Mouse (Mus musculus) limb, embryonic 10.5 days (tissue): ENCODE measurements at regions not wholly inside any gene's neighbourhood (a gene's known extent, or its start where the extent isn't known, plus 50 kb on each side); places are given as distances from the start of the nearest gene placed in this dataset.

Experiments
- DNase-seq: peaks from one replicate; pipeline ENCODE4 v3.0.0-alpha.2; 2017; ENCODE audit warnings: low spot score
- H3K27ac ChIP-seq: fragments of 300-500 bp; sonication (generic); 2 replicates; pipeline ENCODE4 v1.5.1; 2016; ENCODE audit warnings: mild to moderate bottlenecking
- H3K27me3 ChIP-seq: fragments of 300-500 bp; sonication (generic); 2 replicates; pipeline ENCODE4 v1.6.1; 2016; ENCODE audit warnings: low read depth, mild to moderate bottlenecking; ENCODE audit not compliant: poor library complexity, severe bottlenecking
- H3K36me3 ChIP-seq: fragments of 300-500 bp; sonication (generic); 2 replicates; pipeline ENCODE4 v1.6.1; 2016; ENCODE audit warnings: mild to moderate bottlenecking, moderate library complexity
- H3K4me1 ChIP-seq: fragments of 300-500 bp; sonication (generic); 2 replicates; pipeline ENCODE4 v1.6.1; 2016
- H3K4me3 ChIP-seq: fragments of 300-500 bp; sonication (generic); 2 replicates; pipeline ENCODE4 v1.5.1; 2016; ENCODE audit warnings: mild to moderate bottlenecking, moderate library complexity
- H3K9me3 ChIP-seq: fragments of 300-500 bp; sonication (generic); replicated peaks from 2 replicates; pipeline ENCODE4 v1.6.1; 2016; ENCODE audit warnings: mild to moderate bottlenecking
- WGBS: fragments of 180-500 bp; shearing (Covaris S2); methylation state at CpG from one replicate; pipeline ENCODE4 v1.1.7; 2016; 5-methylcytosine and 5-hydroxymethylcytosine counted together

GRCm38 (mm10) chr16:51719637-51720036 is 311.4 kb upstream of the Cblb start:
- Histone ChIP-seq H3K36me3 (no peaks in the 10 kb centered on the region), H3K4me1 (no peaks in the 10 kb centered on the region), H3K27ac (no peak overlapping the region), H3K27me3 (no peaks in the 10 kb centered on the region), H3K4me3 (no peak overlapping the region), H3K9me3 (no peaks in the 10 kb centered on the region)
- no peak for DNase-seq
- 81% methylated on average over 2 of the region's 2 CpGs for WGBS

- no peak for DNase-seq
- H3K27ac ChIP-seq: no peak overlapping the region
- H3K36me3 ChIP-seq: no peaks in the 10 kb centered on the region
- no peaks in the 10 kb centered on the region for H3K27me3 ChIP-seq
- H3K9me3 ChIP-seq: no peaks in the 10 kb centered on the region
- 51% methylated on average over 4 of the region's 4 CpGs for WGBS
- H3K4me1 ChIP-seq: no peaks in the 10 kb centered on the region
- H3K4me3 ChIP-seq: no peak overlapping the region
Observed at GRCm38 (mm10) chr16:51722682-51723081, 308.3 kb upstream of the Cblb start.

- 96% methylated on average over 2 of the region's 2 CpGs for WGBS
Observed at GRCm38 (mm10) chr16:51741875-51742274, 289.1 kb upstream of the Cblb start.

GRCm38 (mm10) chr16:51751878-51752277 is 279.1 kb upstream of the Cblb start:
- H3K9me3 ChIP-seq: no peaks in the 10 kb centered on the region
- no peak overlapping the region for H3K27ac ChIP-seq
- no peak for DNase-seq
- WGBS: 76% methylated on average over 7 of the region's 7 CpGs
- no peak overlapping the region for H3K4me3 ChIP-seq
- H3K4me1 ChIP-seq: no peaks in the 10 kb centered on the region
- no peaks in the 10 kb centered on the region for H3K36me3 ChIP-seq
- no peaks in the 10 kb centered on the region for H3K27me3 ChIP-seq

More at GRCm38 (mm10) chr16:51741875-51742274, 289.1 kb upstream of the Cblb start:
- H3K4me3 ChIP-seq: no peak overlapping the region
- no peaks in the 10 kb centered on the region for H3K4me1 ChIP-seq
- H3K9me3 ChIP-seq: no peaks in the 10 kb centered on the region
- H3K27me3 ChIP-seq: no peaks in the 10 kb centered on the region
- H3K27ac ChIP-seq: no peak overlapping the region
- no peaks in the 10 kb centered on the region for H3K36me3 ChIP-seq
- no peak for DNase-seq

- DNase-seq: no peak
- H3K4me3 ChIP-seq: no peak overlapping the region
- no peaks in the 10 kb centered on the region for H3K27me3 ChIP-seq
- H3K4me1 ChIP-seq: peaks cover 10% of the 10 kb centered on the region
- H3K36me3 ChIP-seq: no peaks in the 10 kb centered on the region
- H3K9me3 ChIP-seq: no peaks in the 10 kb centered on the region
- 71% methylated on average over 9 of the region's 9 CpGs for WGBS
- H3K27ac ChIP-seq: no peak overlapping the region
Observed at GRCm38 (mm10) chr16:51758361-51759227, 272.4 kb upstream of the Cblb start.

GRCm38 (mm10) chr16:51759228-51759647 is 271.8 kb upstream of the Cblb start:
- Histone ChIP-seq H3K27ac (no peak overlapping the region), H3K36me3 (no peaks in the 10 kb centered on the region), H3K4me1 (peaks cover 10% of the 10 kb centered on the region), H3K4me3 (no peak overlapping the region), H3K9me3 (no peaks in the 10 kb centered on the region), H3K27me3 (no peaks in the 10 kb centered on the region)
- DNase-seq: no peak
- 69% methylated on average over 4 of the region's 4 CpGs for WGBS

GRCm38 (mm10) chr16:51767556-51767955 is 263.5 kb upstream of the Cblb start:
- 60% methylated on average over 3 of the region's 3 CpGs for WGBS
- no peaks in the 10 kb centered on the region for H3K4me1 ChIP-seq
- no peaks in the 10 kb centered on the region for H3K27me3 ChIP-seq
- H3K27ac ChIP-seq: no peak overlapping the region
- no peak for DNase-seq
- no peaks in the 10 kb centered on the region for H3K36me3 ChIP-seq
- no peaks in the 10 kb centered on the region for H3K9me3 ChIP-seq
- H3K4me3 ChIP-seq: no peak overlapping the region

GRCm38 (mm10) chr16:51778920-51779319 is 252.1 kb upstream of the Cblb start:
- no peaks in the 10 kb centered on the region for H3K36me3 ChIP-seq
- H3K27me3 ChIP-seq: no peaks in the 10 kb centered on the region
- 62% methylated on average over 2 of the region's 2 CpGs for WGBS
- H3K27ac ChIP-seq: no peak overlapping the region
- no peaks in the 10 kb centered on the region for H3K4me1 ChIP-seq
- no peaks in the 10 kb centered on the region for H3K9me3 ChIP-seq
- DNase-seq: no peak
- H3K4me3 ChIP-seq: no peak overlapping the region

- WGBS: 95% methylated on average over 3 of the region's 3 CpGs
- Histone ChIP-seq H3K4me3 (no peak overlapping the region), H3K27me3 (no peaks in the 10 kb centered on the region), H3K9me3 (no peaks in the 10 kb centered on the region), H3K36me3 (no peaks in the 10 kb centered on the region), H3K4me1 (no peaks in the 10 kb centered on the region), H3K27ac (no peak overlapping the region)
- no peak for DNase-seq
Observed at GRCm38 (mm10) chr16:51795003-51795402, 236.0 kb upstream of the Cblb start.

- no peak overlapping the region for H3K4me3 ChIP-seq
- WGBS: 92% methylated on average over 6 of the region's 6 CpGs
- no peak overlapping the region for H3K27ac ChIP-seq
- no peaks in the 10 kb centered on the region for H3K27me3 ChIP-seq
- no peaks in the 10 kb centered on the region for H3K9me3 ChIP-seq
- H3K4me1 ChIP-seq: no peaks in the 10 kb centered on the region
- DNase-seq: no peak
- no peaks in the 10 kb centered on the region for H3K36me3 ChIP-seq
Observed at GRCm38 (mm10) chr16:51807323-51807722, 223.7 kb upstream of the Cblb start.

GRCm38 (mm10) chr16:51809120-51809519 is 221.9 kb upstream of the Cblb start:
- DNase-seq: no peak
- H3K27ac ChIP-seq: no peak overlapping the region

GRCm38 (mm10) chr16:51811073-51811472 is 220.0 kb upstream of the Cblb start:
- no peak for DNase-seq
- no peak overlapping the region for H3K4me3 ChIP-seq
- H3K9me3 ChIP-seq: no peaks in the 10 kb centered on the region
- no peaks in the 10 kb centered on the region for H3K4me1 ChIP-seq
- H3K36me3 ChIP-seq: no peaks in the 10 kb centered on the region
- WGBS: 97% methylated on average over 1 of the region's 1 CpGs
- H3K27ac ChIP-seq: no peak overlapping the region
- no peaks in the 10 kb centered on the region for H3K27me3 ChIP-seq

More at GRCm38 (mm10) chr16:51809120-51809519, 221.9 kb upstream of the Cblb start:
- 87% methylated on average over 2 of the region's 2 CpGs for WGBS
- Histone ChIP-seq H3K36me3 (no peaks in the 10 kb centered on the region), H3K27me3 (no peaks in the 10 kb centered on the region), H3K9me3 (no peaks in the 10 kb centered on the region), H3K4me3 (no peak overlapping the region), H3K4me1 (no peaks in the 10 kb centered on the region)

- no peak for DNase-seq
- WGBS: 70% methylated on average over 3 of the region's 3 CpGs
- Histone ChIP-seq H3K27me3 (no peaks in the 10 kb centered on the region), H3K9me3 (no peaks in the 10 kb centered on the region), H3K4me3 (no peak overlapping the region), H3K36me3 (no peaks in the 10 kb centered on the region), H3K4me1 (no peaks in the 10 kb centered on the region), H3K27ac (no peak overlapping the region)
Observed at GRCm38 (mm10) chr16:51842770-51843169, 188.3 kb upstream of the Cblb start.
